Mouse (Mus musculus) heart, postnatal 0 days (tissue): ENCODE measurements at regions not wholly inside any gene's neighbourhood (a gene's known extent, or its start where the extent isn't known, plus 50 kb on each side); places are given as distances from the start of the nearest gene placed in this dataset.

Source experiments
- CTCF ChIP-seq: IDR thresholded peaks from 2 replicates; pipeline ENCODE4 v1.5.1; 2016; ENCODE audit warnings: antibody characterized with exemption, control low read depth, low read depth
- EP300 ChIP-seq: IDR thresholded peaks from 2 replicates; pipeline ENCODE4 v1.6.1; 2016; ENCODE audit warnings: antibody characterized with exemption, low read depth

DNA sequence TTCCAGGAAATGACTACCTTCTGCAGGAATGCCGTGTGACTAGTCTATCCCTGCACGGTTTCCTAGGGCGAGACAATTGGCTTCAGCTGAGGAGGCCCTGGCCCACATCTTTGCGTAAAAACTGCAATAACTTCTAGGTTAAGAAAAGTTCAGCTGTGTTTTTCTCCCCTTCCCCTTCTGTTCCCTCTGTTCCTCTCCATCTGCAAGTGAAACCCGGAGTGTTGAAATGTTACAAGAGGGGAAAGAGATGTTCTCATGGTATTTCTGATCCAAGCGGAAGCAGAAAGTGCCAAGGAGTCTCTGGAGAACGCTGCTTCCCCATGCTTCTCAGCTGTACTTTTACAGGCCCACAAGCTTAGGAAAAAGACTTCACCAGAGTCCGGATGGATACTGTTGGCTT, 516.7 kb upstream of the Mgmt start:
- no peak for TF ChIP-seq CTCF
- TF ChIP-seq EP300: no peak
